Mouse (Mus musculus): Measurements from ENCODE around the gene Osbpl8.

DNA sequence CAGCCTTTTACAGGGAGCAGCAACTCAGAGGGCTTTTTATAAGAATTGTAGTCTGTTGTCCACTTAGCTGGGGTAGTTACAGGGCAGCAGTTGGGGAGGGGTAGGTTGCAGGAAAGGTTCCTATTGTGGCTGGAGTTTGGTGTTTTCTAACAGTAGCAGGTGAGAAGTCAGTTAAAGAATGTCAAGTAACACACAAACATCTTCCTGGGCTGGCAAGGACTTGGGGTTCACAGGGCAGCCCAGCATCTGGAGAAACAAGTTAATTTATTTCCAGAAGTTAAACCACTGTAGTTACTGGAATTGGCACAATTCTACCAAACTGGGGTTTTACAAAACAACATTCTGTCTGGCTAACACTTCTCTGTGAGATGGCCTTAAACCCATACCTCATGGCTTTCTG, 44.8 kb upstream of the Osbpl8 start:
- no peak for TF ChIP-seq CTCF (IDR thresholded peaks at IDR 0.05; ENCODE audit: low read depth)
- TF ChIP-seq EP300 (IDR thresholded peaks at IDR 0.05; ENCODE audit: low read depth): no peak
